Mouse (Mus musculus): ENCODE results near the gene Slc4a3.

GRCm38 (mm10) chr1:75564916-75565315 is 18.9 kb downstream of the Slc4a3 start:
- TF ChIP-seq CTCF (IDR thresholded peaks at IDR 0.05; ENCODE audit: control insufficient read depth, insufficient read depth, low read length) (no peak), POLR2A (IDR thresholded peaks at IDR 0.05; ENCODE audit: borderline replicate concordance, control insufficient read depth, low read depth, low read length) (no peak)

Measured in bone marrow, adult 2 months (tissue).